ENCODE assay signal across 23 mouse cellular contexts in the genomic region with DNA sequence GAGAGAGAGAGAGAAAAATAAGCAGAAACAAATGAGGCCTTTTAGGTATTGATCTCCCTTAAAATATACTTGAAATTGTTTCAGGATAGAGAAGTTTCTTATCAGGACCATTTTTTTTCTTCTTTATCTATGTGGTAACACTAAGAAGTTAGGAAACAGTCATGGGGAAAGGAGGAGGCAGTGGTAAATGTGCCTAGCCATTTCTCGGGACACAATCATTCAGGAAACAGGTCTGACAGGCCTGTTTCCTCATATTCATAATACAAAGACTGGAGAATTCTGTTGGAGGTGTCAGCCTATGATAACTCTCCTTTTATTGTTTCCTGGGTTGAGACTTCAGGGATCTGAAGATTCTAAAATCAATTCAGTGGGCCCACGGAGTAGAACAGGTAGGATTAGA.
A peak's percentile ranks its signal among the peaks of the same experiment; 100 is the strongest.
DNase-seq lines count a peak whose midpoint lies in the region; ATAC-seq and TF ChIP-seq lines count a peak whose summit lies in the region.
"Had no signal": no experiment of that assay in that cellular context is flagged by ENCODE, and none has a peak within 500 bp of the region (broad histone marks: within the 10 kb centered on the region; RNA-seq: fewer than 3 reads in every experiment).

No protein-coding gene starts in this region.

- TF ChIP-seq CTCF in lung, postnatal 0 days (IDR thresholded peaks at IDR 0.05): no peak
- TF ChIP-seq CTCF in forebrain, postnatal 0 days (IDR thresholded peaks at IDR 0.05; ENCODE audit: low read depth): no peak

- H3K36me3 ChIP-seq in lung, postnatal 0 days (ENCODE audit: insufficient read depth, low read length): no peaks in the 10 kb centered on the region
- no peaks in the 10 kb centered on the region for H3K36me3 ChIP-seq in forebrain, embryonic 16.5 days (ENCODE audit: control insufficient read depth, insufficient read depth)
- H3K36me3 ChIP-seq in forebrain, postnatal 0 days (ENCODE audit: insufficient read depth): no peaks in the 10 kb centered on the region
- H3K36me3 ChIP-seq: embryonic facial prominence, embryonic 13.5 days; heart, embryonic 13.5 days; hindbrain, embryonic 12.5 days; hindbrain, embryonic 15.5 days had no signal

- 31% methylated on average over 2 of the region's 2 CpGs for WGBS in lung, postnatal 0 days
- WGBS in forebrain, embryonic 16.5 days: 85% methylated on average over 2 of the region's 2 CpGs
- 84% methylated on average over 2 of the region's 2 CpGs for WGBS in forebrain, postnatal 0 days

- no peak overlapping the region for H3K9ac ChIP-seq in lung, postnatal 0 days (replicated peaks; ENCODE audit: low read depth)
- H3K9ac ChIP-seq in forebrain, embryonic 16.5 days (replicated peaks; ENCODE audit: low read depth, low read length): no peak overlapping the region
- no peak overlapping the region for H3K9ac ChIP-seq in forebrain, postnatal 0 days
- H3K9ac ChIP-seq: embryonic facial prominence, embryonic 13.5 days; heart, embryonic 13.5 days; hindbrain, embryonic 12.5 days; hindbrain, embryonic 15.5 days had no signal

- no peaks in the 10 kb centered on the region for H3K27me3 ChIP-seq in lung, postnatal 0 days (replicated peaks; ENCODE audit: insufficient read depth, low read length)
- no peaks in the 10 kb centered on the region for H3K27me3 ChIP-seq in forebrain, embryonic 16.5 days (replicated peaks; ENCODE audit: control insufficient read depth, insufficient read depth, low read length)
- no peaks in the 10 kb centered on the region for H3K27me3 ChIP-seq in forebrain, postnatal 0 days (ENCODE audit: insufficient read depth, low read length)
- H3K27me3 ChIP-seq: embryonic facial prominence, embryonic 13.5 days; heart, embryonic 13.5 days; hindbrain, embryonic 12.5 days; hindbrain, embryonic 15.5 days had no signal

- DNase-seq in lung, postnatal 0 days (ENCODE audit: low spot score): peak; percentile 8
- no peak for DNase-seq in lung, postnatal 4 days
- peak; percentile 31 for DNase-seq in fat pad, adult 2 months (ENCODE audit: extremely low read depth, low read depth, low spot score)
- DNase-seq in forebrain, postnatal 0 days: no peak
- DNase-seq: adrenal gland, adult 2 months; adrenal gland, postnatal 14 days; cerebellum, adult 11-12 months; cerebellum, adult 8-10 months; cerebellum, postnatal 14 days; gastrocnemius, postnatal 10 days; gastrocnemius, postnatal 36 days; heart, adult 18-20 months; heart, postnatal 14 days; kidney, adult 11 months; kidney, adult 8-10 months had no signal

- no peaks in the 10 kb centered on the region for H3K9me3 ChIP-seq in lung, postnatal 0 days (ENCODE audit: low read length)
- H3K9me3 ChIP-seq in forebrain, embryonic 16.5 days (ENCODE audit: control insufficient read depth, low read length): no peaks in the 10 kb centered on the region
- H3K9me3 ChIP-seq in forebrain, postnatal 0 days (ENCODE audit: low read length): no peaks in the 10 kb centered on the region
- H3K9me3 ChIP-seq: embryonic facial prominence, embryonic 13.5 days; heart, embryonic 13.5 days; hindbrain, embryonic 12.5 days; hindbrain, embryonic 15.5 days had no signal

- TF ChIP-seq EP300 in lung, postnatal 0 days (IDR thresholded peaks at IDR 0.05): no peak

- no peaks in the 10 kb centered on the region for H3K4me1 ChIP-seq in lung, postnatal 0 days (ENCODE audit: insufficient read depth, low read depth, low read length)
- H3K4me1 ChIP-seq in forebrain, embryonic 16.5 days (replicated peaks; ENCODE audit: control insufficient read depth, insufficient read depth, low read length): no peaks in the 10 kb centered on the region
- H3K4me1 ChIP-seq in forebrain, postnatal 0 days (ENCODE audit: insufficient read depth): no peaks in the 10 kb centered on the region
- H3K4me1 ChIP-seq: heart, embryonic 13.5 days; hindbrain, embryonic 12.5 days; hindbrain, embryonic 15.5 days had no signal

- no peak for ATAC-seq in lung, postnatal 0 days
- peak; percentile 55 for ATAC-seq in megakaryocyte progenitor cell, adult 5-6 weeks (replicated peaks; ENCODE audit: poor library complexity)
- no peak for ATAC-seq in forebrain, embryonic 16.5 days
- no peak for ATAC-seq in forebrain, postnatal 0 days
- ATAC-seq: CD4-positive, CD25-positive, alpha-beta regulatory T cell, adult 4 months; forebrain, embryonic 14.5 days had no signal

- no peak overlapping the region for H3K27ac ChIP-seq in lung, postnatal 0 days (ENCODE audit: low read length)
- H3K27ac ChIP-seq in forebrain, embryonic 16.5 days (ENCODE audit: low read length): no peak overlapping the region
- no peak overlapping the region for H3K27ac ChIP-seq in forebrain, postnatal 0 days (ENCODE audit: low read depth, low read length)
- H3K27ac ChIP-seq: embryonic facial prominence, embryonic 13.5 days; heart, embryonic 13.5 days; hindbrain, embryonic 12.5 days; hindbrain, embryonic 15.5 days had no signal

- no peak overlapping the region for H3K4me2 ChIP-seq in lung, postnatal 0 days (replicated peaks; ENCODE audit: low read depth, low read length)
- no peak overlapping the region for H3K4me2 ChIP-seq in forebrain, embryonic 16.5 days (ENCODE audit: low read length)
- H3K4me2 ChIP-seq in forebrain, postnatal 0 days (ENCODE audit: low read depth): no peak overlapping the region
- H3K4me2 ChIP-seq: embryonic facial prominence, embryonic 13.5 days; heart, embryonic 13.5 days; hindbrain, embryonic 12.5 days; hindbrain, embryonic 15.5 days had no signal

- H3K4me3 ChIP-seq in lung, postnatal 0 days (ENCODE audit: low read depth, low read length): no peak overlapping the region
- no peak overlapping the region for H3K4me3 ChIP-seq in forebrain, embryonic 16.5 days (replicated peaks; ENCODE audit: low read length)
- no peak overlapping the region for H3K4me3 ChIP-seq in forebrain, postnatal 0 days (ENCODE audit: low read depth, low read length)
- H3K4me3 ChIP-seq: embryonic facial prominence, embryonic 13.5 days; heart, embryonic 13.5 days; hindbrain, embryonic 12.5 days; hindbrain, embryonic 15.5 days had no signal

Comparison
In these comparisons a context has a peak if more than half of its experiments do, and no peak if none do; other contexts are left out.
1. DNase-seq: peak in lung, postnatal 0 days (single experiment) and fat pad, adult 2 months (single experiment); none in lung, postnatal 4 days (0 of 2) and forebrain, postnatal 0 days (single experiment).